Mouse (Mus musculus) thymus, adult 2 months (tissue): ENCODE data around the gene Ccdc36.

Experiments used
- CTCF ChIP-seq: fragments of 200-500 bp; IDR thresholded peaks from 2 replicates; pipeline ENCODE4 v1.5.1; 2012; ENCODE audit warnings: mild to moderate bottlenecking, control low read depth, low read length, moderate library complexity, borderline replicate concordance; ENCODE audit not compliant: control insufficient read depth, poor library complexity, insufficient read depth; ENCODE audit errors: extremely low read depth
- POLR2A ChIP-seq: fragments of 200-500 bp; IDR thresholded peaks from 2 replicates; pipeline ENCODE4 v1.6.1; 2012; ENCODE audit warnings: mild to moderate bottlenecking, low read length, control low read depth, moderate library complexity; ENCODE audit not compliant: control insufficient read depth, poor library complexity, insufficient read depth; ENCODE audit errors: extremely low read depth

GRCm38 (mm10) chr9:108445125-108445524 is 16.8 kb upstream of the Ccdc36 start:
- TF ChIP-seq CTCF: no peak
- TF ChIP-seq POLR2A: no peak
